Mouse (Mus musculus) gastrocnemius, postnatal 4 days (tissue): ENCODE data around the gene Ccdc167. TPM values are rescaled to one million over a fixed set of nuclear protein-coding genes. Genes with fewer than 3 reads are reported as not detected.
"Not testable (repeated sequence)": the region's sequence is repeated elsewhere in the genome, so short reads cannot be mapped to it uniquely, and the experiment has no call there.

ENCODE experiments used
- DNase-seq, 2 experiments: peaks; one replicate each; pipeline ENCODE4 v3.0.0; 2021 to 2022; ENCODE audit warnings: low spot score in 2 of 2, mixed read lengths in 2 of 2
- total RNA-seq, 2 experiments: library from RNA; stranded (reverse); gene quantifications; 2 replicates each; pipeline ENCODE4 v1.2.3; 2021

Ccdc167 gene
- total RNA-seq, 2 experiments from 2014 or later: 12.2 to 12.5 TPM

DNA sequence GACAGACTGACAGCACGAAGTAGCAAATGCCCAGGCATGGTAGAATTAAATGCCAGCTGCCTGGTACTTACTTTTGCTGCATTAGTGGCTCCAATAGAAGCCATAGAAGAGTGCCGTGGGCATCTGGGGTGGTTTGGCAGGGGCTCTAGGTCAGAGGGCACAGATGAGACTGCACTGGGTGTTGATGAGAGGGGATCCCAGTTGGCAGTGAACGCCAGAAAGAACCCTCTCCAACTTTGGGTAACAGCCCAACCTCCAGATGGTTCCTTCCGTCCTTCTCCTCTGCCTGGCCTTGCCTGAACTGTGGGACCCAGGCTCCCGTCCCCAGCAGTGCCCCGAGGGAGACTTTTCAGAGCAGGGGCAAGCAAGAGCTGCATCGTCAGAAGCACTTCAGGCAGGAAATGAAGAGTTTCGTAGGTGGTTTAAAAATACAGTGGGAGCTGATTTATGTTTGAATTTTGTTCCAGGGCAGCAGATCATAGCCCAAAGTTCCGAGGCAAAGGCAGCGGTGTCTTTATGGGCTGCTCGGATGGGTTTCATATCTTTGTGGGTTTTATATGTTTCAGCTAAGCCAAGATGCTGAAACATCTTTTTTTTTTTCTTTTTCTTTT is 4.0 kb upstream of the Ccdc167 start:
- no peak for DNase-seq

DNA sequence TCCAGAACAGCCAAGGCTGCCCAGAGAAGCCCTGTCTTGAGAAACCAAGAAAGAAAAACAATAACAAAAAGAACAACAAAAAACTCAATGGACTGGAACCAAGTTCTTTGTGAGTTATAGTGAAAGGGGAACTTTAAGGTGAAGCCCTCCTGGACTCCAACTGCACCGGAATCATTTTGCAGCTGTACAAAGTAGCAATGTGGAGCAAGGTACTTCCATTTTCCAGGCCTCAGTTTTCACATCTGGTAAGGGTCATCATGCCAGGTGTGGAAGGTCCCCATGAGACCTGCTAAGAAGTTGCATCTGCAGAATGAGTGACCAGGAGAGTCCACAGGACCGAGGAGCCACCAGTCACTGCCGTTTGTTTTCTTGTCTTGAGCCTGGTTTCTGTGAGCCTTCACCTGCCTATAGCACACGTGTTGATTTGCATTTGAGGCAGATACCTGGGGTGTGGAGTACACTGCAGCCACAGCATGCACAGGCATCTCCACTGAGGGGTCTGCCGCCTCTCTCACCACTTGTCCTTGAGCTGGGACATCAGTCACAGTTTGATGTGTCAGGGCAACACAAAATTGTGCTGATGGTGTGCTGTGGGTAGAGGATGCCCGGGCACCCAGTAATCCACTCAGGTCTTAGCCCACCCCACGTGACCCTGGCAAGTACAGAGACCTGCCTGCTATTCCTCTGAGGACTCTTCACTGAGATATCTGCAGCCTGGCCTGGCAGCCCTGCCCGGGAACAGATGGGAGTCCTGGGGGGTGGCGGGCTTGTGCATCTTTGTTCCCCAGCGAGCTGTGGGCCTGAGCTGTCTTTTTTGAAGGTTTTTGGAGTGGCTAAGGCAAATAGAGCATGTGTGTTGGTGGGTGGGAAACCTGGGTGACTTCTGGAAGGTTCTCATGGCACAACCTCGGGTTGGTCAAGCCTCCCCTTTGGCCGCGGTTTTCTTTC is 3.1 kb upstream of the Ccdc167 start:
- DNase-seq: no peak

DNA sequence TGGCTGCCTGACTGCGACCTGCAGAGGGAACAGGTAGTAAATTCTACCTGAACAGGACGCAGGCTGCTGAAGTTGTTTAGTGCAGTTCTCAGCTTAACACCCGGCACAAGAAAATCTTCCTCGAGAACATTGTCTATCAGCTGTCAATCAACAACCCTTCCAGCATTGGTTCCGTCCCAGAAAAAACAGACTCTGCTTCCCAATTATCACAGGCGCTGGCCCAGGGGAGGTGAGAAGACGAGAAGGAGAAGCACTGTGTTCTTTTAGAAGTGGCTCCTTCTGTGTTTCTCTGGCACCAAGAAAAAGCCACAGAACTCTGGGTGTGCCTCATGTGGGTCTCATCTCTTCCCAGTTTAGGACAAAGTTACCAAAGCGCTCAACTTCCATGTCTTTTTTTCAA is 1.8 kb upstream of the Ccdc167 start:
- no peak for DNase-seq

DNA sequence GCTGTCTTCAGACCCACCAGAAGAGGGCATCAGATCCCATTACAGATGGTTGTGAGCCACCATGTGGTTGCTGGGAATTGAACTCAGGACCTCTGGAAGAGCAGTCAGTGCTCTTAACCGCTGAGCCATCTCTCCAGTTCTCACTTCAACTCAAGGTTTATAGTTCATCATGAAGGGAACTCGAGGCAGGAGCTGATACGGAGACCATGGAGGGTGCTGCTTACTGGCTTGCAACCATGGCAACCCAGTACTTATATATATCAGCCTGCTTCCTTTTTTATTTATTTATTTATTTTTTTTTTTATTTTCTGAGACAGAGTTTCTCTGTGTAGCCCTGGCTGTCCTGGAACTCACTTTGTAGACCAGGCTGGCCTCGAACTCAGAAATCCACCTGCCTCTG is 3.1 kb downstream of the Ccdc167 start:
- DNase-seq: not testable (repeated sequence)

DNA sequence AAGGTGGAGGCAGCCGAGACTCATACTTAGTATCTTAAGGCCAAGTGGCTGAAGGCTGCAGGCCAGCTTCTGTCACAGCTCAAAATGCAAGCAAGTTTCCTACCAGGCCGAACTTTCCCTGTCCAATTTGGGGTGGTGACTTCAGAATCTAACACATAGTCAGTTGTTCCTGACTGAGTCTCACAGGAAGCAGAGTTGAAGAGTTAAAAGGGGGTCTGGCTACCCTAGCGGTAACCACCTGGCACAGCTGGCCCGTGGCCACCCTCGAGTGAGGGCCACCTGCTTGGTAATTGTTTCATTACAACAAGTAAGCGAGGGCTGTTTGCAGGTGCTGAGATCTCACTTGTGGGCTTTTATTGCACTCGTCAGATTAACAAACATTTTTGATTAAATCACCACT is 4.3 kb downstream of the Ccdc167 start:
- no peak for DNase-seq

DNA sequence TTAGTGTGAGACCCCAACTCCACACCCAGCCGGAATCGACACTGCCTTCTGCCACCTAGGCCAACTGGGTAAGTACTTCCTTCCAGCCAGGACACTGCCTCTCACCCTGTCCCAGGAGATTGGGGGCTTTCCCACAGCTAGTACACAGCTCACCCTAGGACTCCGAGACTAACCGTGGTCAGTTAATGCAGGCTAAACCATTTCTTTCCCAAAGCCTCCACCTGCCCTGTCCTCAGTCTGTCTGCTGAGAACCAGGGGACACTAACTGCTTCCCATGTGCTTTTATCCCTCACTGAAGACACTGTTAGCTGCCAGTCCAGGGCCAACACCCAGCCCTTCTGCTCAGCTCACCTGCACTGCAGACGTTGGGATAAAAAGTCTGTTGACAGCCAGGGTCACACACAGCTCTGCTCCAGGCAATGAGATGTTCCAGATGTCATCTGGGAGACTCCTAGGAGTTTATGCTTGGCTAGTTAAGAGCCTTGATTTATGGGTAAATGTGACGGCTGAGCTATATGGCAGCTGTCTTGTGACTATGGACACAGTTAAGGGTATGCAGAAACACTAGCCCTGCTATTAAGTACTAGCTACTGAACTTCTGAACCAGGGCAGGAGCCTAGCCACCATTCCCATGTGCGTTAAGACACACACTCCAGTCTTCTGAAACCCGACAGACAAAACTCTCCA is 5.0 kb downstream of the Ccdc167 start:
- no peak for DNase-seq

DNA sequence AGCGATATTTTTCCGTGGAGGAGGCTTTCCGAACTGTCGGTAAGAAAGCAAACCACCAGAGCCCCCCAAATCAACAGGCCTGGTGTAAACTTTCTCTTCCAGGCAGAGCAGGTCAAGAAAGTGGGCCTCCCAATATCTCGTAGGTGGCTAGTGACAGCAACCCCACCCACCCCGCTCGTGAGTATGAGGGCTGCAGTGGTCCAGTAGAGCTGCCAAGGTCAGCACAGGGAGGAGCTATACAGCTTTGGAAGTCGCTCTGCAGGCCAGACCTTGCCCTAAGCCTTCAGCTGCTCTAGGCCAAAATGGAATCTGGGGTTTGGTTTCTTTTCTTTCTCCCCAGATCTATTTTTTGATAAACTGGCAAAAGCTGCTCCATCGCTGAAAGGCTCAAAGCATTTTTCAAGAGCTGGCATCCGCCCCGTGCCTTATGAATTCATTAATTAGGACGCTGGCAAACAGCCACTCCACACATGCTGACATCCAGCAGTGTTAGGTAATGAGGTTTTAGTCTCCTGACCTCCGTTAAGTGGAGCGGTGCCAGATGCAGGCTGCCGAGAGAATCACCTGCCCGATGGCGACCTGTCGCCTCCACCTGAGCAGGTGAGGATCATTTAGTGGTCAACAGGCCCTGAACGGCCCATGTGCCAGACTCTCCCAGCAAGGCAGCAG is 5.6 kb downstream of the Ccdc167 start:
- no peak for DNase-seq

DNA sequence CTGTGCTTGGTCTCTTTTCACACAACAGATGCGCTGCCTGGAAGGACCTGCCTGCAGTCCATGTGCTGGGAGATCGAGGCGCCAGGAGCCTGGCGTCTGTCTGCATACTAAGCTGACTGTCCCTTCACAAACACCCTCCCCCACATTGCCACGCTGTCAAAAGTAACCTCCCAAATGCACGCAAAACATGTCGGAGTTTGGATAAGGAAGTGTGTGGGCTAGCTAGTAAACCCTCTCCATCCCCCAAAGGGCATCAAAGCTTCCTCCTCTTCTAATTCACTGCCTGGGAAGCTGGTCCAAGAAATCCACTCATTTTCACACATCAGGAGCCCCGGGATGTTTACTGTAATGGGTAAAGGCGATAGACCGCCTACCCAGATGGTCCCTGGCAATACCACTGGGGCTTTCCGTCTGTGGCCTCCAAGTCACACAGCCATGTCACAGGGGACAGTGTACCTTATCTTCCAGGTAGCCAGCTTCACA is 6.2 kb downstream of the Ccdc167 start:
- DNase-seq: no peak

DNA sequence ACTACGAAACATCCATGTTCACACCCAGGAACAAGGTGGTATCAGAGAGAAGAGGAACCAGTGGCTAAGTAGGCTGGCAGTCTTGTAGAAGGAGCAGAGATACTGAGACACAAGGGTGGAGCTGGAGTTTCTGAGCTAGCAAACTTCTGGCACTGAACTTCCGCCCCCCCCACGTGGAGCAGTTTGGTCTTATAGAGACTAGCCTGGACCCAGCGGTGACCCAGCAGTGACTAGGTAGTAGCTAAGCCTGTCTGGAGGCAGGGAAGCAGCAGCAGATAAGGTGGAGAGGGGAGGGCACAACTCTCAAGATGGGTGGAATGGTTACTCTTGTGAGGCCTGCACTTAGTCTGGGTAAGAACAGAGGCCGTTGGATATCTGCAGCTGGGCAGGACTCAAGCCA is 8.1 kb downstream of the Ccdc167 start:
- DNase-seq: no peak

DNA sequence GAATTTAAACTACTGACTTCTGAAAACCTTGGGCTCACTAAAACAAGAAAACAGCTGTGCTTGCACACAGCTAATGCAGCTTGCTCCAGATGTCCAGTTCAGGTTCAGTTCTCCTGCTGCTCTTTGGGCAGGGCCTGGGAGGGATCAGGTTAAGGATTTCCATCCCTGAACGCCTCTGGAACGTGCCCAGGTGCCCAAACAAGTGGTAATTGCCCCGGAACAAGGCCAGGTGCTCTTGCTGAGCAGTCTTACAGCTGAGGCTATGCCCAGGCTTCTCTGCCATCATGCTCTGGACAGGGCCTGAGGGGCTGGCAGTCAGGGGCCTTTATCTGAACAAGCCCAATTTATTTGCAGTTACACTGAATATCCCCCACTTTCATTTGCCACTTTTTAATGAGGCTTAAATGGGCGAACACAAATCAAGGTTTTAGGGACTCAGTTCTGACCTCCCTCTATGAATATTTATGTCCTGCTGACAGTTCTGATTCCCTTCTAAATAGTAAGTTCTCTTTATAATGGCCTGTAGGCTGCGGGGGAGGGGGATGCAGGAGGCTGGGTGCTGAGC is 9.8 kb downstream of the Ccdc167 start:
- no peak for DNase-seq

DNA sequence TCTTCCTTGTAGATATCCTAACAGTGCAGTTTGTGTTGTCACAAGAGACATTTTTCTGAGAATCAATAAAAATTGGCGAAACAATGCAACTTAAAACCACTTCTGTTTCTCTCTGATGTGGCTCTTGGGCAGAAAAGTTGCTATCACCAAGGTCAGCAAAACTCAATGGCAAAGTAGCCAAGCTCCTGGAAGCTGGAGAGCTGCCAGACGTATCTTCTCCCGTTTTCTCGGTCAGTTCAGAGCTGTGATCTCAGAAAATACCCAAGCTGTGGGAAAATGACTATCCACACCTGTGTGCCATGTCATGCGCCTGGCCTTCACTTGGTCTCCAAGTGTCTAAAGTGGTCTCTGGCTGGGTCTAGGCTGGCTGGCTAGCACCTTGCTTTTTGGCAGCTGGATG is 11.0 kb downstream of the Ccdc167 start:
- no peak for DNase-seq

DNA sequence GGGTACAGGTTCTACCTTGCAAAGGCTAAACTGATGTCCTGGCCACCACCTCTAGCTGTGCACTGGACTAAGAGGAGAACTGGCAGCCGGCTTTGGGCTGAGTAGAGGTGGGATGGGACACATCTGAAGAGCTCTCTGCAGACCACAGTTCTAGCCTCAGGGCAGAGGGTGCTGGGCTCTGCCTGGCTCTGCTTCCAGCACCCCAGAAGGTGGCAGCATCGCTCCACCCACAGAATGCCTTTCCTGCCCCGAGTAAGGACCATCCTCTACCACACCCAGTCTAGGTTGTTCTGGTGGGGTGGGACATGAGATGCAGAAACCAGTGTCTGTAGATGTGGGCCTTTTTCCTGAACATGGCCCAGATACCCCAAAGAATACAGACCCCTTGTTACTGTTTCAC is 12.1 kb downstream of the Ccdc167 start:
- no peak for DNase-seq

DNA sequence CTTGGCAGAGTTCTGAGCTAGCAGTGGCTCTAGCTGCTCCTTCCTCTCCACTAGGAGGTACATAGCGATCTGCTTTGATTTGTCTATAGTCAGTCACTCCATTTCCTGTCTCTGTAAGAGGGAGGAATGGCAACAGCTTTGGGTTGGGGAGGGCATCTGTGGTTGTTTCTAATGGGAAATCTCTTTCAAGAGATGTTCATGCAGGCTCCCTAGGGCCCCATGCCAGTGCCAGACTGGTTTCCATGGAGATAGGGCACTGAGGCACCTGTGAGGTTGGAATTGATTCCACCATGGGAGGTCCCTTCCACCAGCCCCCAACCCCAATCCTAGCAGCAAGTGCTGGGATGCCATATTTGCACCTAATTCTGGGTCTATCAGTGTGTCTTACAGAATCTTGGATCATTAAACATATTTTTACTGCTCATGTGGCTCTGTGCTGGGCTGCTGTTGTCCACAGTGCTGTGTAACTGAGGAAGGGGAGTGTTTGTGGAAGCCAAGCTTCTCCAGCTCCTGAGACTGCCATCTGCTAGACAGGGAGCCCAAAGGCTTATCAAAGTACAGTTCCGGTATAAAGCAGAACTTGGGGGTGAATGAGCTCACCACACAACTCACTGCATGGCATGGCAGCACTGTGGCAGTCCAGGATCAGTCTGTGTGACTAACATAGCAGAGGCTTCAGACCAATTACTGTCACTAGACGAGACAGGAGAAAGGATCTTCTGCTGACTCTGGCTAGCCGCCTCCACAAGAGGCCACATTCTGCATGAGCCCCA is 13.7 kb downstream of the Ccdc167 start:
- DNase-seq: no peak

DNA sequence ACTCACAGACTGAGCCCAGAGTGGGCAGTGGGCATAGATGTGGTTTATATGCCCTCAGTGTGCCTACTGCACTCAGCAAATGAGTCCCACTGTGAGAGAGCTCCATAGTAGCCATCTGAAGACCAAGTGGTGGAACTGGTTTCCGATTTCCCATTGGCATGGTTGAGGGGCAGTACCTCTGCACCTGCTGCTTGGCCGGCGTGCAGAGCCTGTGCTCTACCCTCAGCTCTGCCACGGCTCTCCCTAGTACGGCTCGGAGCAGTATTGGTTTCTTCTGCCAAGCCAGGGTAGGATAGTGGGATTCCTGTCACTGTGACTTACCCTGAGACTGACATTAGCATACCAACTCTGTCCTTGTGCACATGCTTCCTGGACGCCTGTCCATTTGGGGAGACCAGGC is 16.3 kb downstream of the Ccdc167 start:
- DNase-seq: no peak

DNA sequence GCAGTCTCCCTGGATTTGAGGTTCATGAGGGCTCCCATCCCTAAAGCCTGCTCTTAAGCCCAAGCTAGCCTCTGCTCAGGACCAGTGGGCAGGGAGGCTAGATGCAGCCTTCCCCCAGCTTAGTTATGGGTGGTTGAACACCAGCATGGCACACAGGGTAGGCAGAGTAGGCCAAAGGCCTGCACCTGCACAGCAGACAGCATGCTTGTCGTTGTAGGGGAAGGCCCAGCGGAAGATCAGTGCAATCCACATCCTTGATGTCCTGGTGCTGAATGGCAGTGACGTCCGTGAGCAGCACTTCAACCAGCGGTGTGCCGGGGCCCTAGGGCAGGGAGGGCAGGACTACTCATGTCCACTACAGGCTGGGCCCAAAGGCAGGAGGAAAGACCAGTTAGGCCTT is 18.4 kb downstream of the Ccdc167 start:
- DNase-seq: no peak

DNA sequence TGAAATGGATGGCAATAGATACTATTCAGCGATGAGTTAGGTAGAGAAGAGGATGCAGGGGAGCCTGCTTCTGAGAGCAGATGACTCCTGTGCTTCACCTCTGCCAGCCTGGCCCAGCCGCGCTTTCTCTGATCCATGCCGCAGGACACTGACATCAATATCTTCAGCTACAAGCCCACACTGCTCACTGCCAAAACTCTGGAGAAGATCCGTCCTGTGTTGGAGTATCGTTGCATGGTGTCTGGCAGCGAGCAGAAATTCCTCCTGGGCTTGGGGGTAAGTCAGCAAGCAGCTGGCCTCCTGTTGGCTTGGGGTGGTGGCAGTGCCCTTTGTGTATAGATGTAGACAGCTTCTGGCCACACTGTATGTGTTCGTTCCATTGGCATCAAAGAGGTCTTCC is 19.9 kb downstream of the Ccdc167 start:
- no peak for DNase-seq

DNA sequence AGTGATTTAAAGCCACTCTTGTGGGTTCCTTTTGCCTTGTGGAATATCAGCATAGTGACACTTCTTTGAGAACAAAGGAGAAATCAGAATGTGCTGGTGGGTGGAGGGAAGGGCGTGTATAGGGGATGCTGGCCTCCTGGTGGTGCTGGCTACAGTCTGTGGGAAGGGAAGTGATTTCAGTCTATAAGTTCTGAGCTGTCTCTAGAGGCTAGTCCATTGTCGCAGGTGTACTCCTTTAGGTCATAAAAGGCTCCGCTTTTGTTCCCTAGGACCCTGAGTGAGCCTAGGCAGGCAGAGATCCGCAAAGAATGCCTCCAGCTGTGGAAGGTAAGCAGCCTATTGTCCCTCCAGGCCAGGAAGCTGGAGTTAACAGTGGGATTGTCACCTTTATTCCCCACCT is 22.3 kb downstream of the Ccdc167 start:
- no peak for DNase-seq

DNA sequence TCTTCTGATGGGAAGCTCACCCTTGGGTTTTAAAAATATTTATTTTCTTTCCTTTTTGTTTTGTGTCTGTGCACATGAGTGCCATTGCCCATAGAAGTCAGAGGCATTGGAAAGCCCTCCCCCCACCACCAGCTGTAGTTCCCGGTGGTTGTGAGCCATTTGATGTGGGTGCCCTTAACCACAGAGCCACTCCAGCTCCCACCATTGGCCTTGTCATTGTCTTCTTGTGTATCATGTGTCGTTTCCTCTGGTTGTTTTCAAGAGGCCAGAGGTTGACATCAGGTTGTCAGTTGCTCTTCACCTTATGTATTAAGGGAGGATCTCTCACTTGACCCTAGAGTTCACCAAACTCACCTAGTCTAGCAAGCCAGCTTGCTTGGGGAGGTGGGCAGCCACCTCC is 23.3 kb downstream of the Ccdc167 start:
- DNase-seq: no peak

DNA sequence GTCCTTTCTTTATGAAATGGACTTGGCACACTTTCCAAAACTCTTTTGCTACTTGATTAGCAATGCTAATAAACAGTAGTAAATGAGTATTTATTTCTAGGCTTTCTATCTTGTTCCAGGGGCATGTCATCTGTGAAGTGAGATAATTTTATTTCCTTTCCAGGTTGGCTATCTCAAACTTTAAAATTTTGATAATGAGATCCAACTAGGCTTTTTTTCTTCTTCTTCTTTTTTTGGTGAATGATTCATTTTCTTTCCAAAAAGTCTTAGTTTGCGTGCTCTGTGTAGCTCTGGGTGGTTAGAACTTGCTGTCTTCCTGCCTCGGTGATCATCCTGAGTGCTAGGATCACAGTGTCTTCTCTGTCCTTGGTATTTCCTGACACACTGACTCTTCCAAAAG is 24.0 kb downstream of the Ccdc167 start:
- DNase-seq: no peak

DNA sequence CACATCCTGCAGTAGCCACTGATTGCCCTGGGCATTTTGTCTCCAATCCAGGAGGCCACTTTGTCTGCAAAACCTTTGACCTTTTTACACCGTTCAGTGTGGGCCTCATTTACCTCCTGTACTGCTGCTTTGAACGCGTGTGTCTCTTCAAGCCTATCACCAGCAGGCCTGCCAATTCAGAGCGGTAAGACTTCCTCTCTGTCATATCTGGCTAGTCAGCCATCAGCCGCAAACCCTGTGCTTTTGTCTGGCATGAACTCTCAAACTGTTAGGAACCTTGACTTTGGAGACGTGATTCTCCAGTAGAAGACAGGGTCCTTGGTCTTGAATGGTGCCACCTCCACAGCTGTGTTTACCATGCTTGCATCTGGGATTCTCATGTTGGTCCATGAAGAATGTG is 26.6 kb downstream of the Ccdc167 start:
- no peak for DNase-seq
